Mouse (Mus musculus) embryonic facial prominence, embryonic 11.5 days (tissue): Measurements from ENCODE around the gene Snx22. TPM values are rescaled to one million over a fixed set of nuclear protein-coding genes. Genes with fewer than 3 reads are reported as not detected.

Source experiments
- ATAC-seq: fragments of 200-750 bp; cut with Nextera tagmentation; replicated peaks from 2 replicates; pipeline ENCODE4 v1.8.0; 2017; ENCODE audit warnings: low read depth; ENCODE audit not compliant: insufficient number of reproducible peaks, low FRiP score, low TSS enrichment
- DNase-seq: peaks from one replicate; pipeline ENCODE4 v3.0.0-alpha.2; 2015; ENCODE audit warnings: low spot score
- H3K27ac ChIP-seq: fragments of 300-500 bp; sonication (generic); replicated peaks from 2 replicates; pipeline ENCODE4 v1.5.1; 2014; ENCODE audit warnings: mild to moderate bottlenecking, low read depth, low read length, control low read depth
- H3K27me3 ChIP-seq: fragments of 300-500 bp; sonication (generic); 2 replicates; pipeline ENCODE4 v1.6.1; 2014; ENCODE audit warnings: mild to moderate bottlenecking, low read length, moderate library complexity, mixed read lengths; ENCODE audit not compliant: control insufficient read depth, insufficient read depth
- H3K36me3 ChIP-seq: fragments of 300-500 bp; sonication (generic); replicated peaks from 2 replicates; pipeline ENCODE4 v1.6.1; 2014; ENCODE audit warnings: low read depth, mild to moderate bottlenecking, low read length, moderate library complexity, mixed read lengths; ENCODE audit not compliant: control insufficient read depth, insufficient read depth
- H3K4me1 ChIP-seq: fragments of 300-500 bp; sonication (generic); 2 replicates; pipeline ENCODE4 v1.6.1; 2014; ENCODE audit warnings: low read length, mixed read lengths; ENCODE audit not compliant: control insufficient read depth, insufficient read depth
- H3K4me2 ChIP-seq: fragments of 300-500 bp; sonication (generic); 2 replicates; pipeline ENCODE4 v1.6.1; 2014; ENCODE audit warnings: low read depth, mild to moderate bottlenecking, control low read depth, low read length, moderate library complexity
- H3K4me3 ChIP-seq: fragments of 300-500 bp; sonication (generic); 2 replicates; pipeline ENCODE4 v1.5.1; 2014; ENCODE audit warnings: low read depth, low read length, control low read depth
- H3K9ac ChIP-seq: fragments of 300-500 bp; sonication (generic); replicated peaks from 2 replicates; pipeline ENCODE4 v1.6.1; 2014; ENCODE audit warnings: mild to moderate bottlenecking, control low read depth, low read length
- H3K9me3 ChIP-seq: fragments of 300-500 bp; sonication (generic); replicated peaks from 2 replicates; pipeline ENCODE4 v1.6.1; 2016; ENCODE audit warnings: mild to moderate bottlenecking, low read length, inconsistent platforms, mixed read lengths; ENCODE audit not compliant: control insufficient read depth
- WGBS: fragments of 180-500 bp; shearing (Covaris S2); extraction: QIAGEN DNeasy Blood & Tissue Kit; methylation state at CpG from one replicate; pipeline ENCODE4 v1.1.7; 2014; 5-methylcytosine and 5-hydroxymethylcytosine counted together
- polyA plus RNA-seq: library from polyadenylated mRNA; unstranded; fragments of >200 nt; fragmentation: Nextera tagmentation; extraction: Ambion mirVana; gene quantifications from 2 replicates; pipeline ENCODE4 v1.2.1, GENCODE M21; 2014

Gene Snx22
- polyA plus RNA-seq, 1 experiment from 2014 or later: 4.7 TPM

DNA sequence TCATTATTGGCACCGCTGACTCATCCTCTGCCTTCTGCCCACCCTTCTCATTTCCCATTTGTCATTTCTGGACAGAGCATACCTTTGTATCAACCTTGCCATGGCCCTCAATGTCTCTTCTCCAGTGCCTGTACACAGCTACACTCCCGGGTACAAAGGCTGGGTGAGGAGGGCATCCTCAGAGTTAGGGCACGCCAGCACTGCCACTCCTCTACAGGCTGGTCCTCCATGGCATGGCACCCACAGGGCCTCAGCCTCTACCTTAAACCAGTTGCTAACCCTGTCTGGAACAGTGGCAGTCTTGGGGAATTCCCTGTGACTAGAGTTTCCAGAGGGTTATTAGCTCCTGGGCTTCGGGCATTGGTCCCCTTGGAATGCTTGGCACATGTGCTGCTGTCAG, 30.9 kb downstream of the Snx22 start:
- Histone ChIP-seq H3K4me3 (no peak overlapping the region), H3K27me3 (no peaks in the 10 kb centered on the region), H3K4me2 (no peak overlapping the region), H3K36me3 (no peaks in the 10 kb centered on the region), H3K27ac (no peak overlapping the region), H3K4me1 (no peaks in the 10 kb centered on the region), H3K9ac (no peak overlapping the region), H3K9me3 (no peaks in the 10 kb centered on the region)
- DNase-seq (no peak), ATAC-seq (no peak)
- 90% methylated on average over 4 of the region's 4 CpGs for WGBS

DNA sequence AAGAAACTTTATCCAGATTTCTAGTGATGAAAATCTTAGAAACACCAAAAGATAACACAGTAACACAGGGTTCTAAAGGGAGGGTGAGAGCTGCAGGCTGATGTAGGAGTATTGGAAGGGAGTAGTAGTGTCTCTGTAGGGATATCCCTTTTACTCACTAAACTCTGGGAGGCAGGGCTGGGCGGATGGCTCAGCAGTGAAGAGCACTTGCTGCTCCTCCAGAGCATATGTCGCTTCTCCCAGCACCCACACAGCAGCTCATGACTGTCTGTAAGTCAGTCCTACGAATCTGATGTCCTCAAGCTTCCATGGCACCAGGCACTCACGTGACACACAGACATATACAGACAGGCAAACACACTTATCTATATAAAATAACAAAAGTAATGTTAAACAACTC, 31.4 kb downstream of the Snx22 start:
- no peak for DNase-seq
- Histone ChIP-seq H3K4me2 (no peak overlapping the region), H3K4me3 (no peak overlapping the region), H3K9me3 (no peaks in the 10 kb centered on the region), H3K27me3 (no peaks in the 10 kb centered on the region), H3K9ac (no peak overlapping the region), H3K4me1 (no peaks in the 10 kb centered on the region), H3K36me3 (no peaks in the 10 kb centered on the region), H3K27ac (no peak overlapping the region)
- WGBS: 85% methylated on average over 4 of the region's 4 CpGs
- no peak for ATAC-seq

- Histone ChIP-seq H3K4me1 (no peaks in the 10 kb centered on the region), H3K9me3 (no peaks in the 10 kb centered on the region), H3K9ac (no peak overlapping the region), H3K36me3 (no peaks in the 10 kb centered on the region), H3K27me3 (no peaks in the 10 kb centered on the region), H3K4me3 (no peak overlapping the region), H3K4me2 (no peak overlapping the region), H3K27ac (no peak overlapping the region)
- no peak for DNase-seq
- ATAC-seq: no peak
Observed at GRCm38 (mm10) chr9:66020601-66021000, 48.9 kb downstream of the Snx22 start.

Other genes starting within 250 kb of the Snx22 start
- 5.4 and 7.3 TPM in 2 replicates for gene Zfp609, start 242.2 kb downstream of the Snx22 start, polyA plus RNA-seq
- 244 and 273 TPM in 2 replicates for gene Pclaf, start 179.5 kb downstream of the Snx22 start, polyA plus RNA-seq
- 37.9 and 45.5 TPM in 2 replicates for gene Trip4, start 160.9 kb downstream of the Snx22 start, polyA plus RNA-seq
- gene Csnk1g1, start 160.8 kb downstream of the Snx22 start, polyA plus RNA-seq: 17.3 and 17.9 TPM in 2 replicates
- 543 and 552 TPM in 2 replicates for gene Ppib, start 9.5 kb downstream of the Snx22 start, polyA plus RNA-seq
- 144 and 148 TPM in 2 replicates for gene Snx1, start 56.9 kb upstream of the Snx22 start, polyA plus RNA-seq
- gene Ciao2a, start 56.9 kb upstream of the Snx22 start, polyA plus RNA-seq: 184 and 206 TPM in 2 replicates
- gene Dapk2, start 88.5 kb upstream of the Snx22 start, polyA plus RNA-seq: 5.7 and 6.2 TPM in 2 replicates